Mouse (Mus musculus) retina, postnatal 1 day (tissue): ENCODE measurements around the gene Trmt2b.
A peak's percentile ranks its signal among the peaks of the same experiment; 100 is the strongest.
"Not testable (repeated sequence)": the region's sequence is repeated elsewhere in the genome, so short reads cannot be mapped to it uniquely, and the experiment has no call there.

ENCODE experiments used
- DNase-seq: peaks from one replicate; pipeline ENCODE4 v3.0.0-alpha.2; 2012

Trmt2b gene

DNA sequence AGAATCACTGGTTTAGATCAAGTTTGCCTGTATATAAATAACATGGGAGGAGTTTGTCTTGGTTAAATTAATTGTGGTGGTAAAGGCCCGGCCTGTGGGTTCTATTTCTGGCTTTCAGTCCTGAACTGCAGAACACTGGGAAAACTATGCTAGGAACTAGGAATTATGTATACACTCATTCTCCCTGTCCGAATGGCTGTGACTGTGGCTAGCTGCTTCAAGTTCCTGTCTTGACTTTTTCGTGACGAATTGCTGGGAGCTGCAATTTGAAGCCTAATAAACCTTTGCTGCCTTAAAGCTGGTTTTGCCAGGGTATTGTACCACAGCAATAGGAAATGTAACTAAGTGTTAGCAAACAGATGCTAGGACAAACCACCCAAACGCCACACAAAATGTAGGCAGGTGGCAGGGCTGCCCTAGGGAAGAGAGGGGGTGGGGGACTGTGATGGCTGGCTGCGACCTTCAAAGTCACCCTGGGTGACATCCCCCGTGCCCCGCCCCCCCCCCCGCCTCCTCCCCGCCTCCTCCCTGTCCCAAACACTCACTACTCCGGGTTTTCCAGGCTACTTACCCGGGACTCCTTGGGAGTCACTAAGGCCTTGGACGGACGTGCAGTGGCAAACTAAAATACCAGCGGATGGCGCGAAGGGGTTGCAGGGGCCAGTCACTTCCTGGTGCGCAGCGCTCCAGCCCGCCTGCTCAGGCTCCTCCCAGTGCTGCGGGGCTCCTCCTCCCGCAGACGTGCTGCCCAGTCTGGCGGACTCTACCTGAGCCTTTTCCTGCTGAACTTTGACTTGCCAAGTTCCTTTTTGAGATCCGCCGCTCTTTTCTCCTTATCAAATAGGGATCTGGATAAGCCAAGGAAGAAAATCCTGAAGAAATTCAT is at the start of gene Trmt2b:
Gene Trmt2b (minus strand): TSS at position 710 of the 886 bp plus-strand sequence.
- DNase-seq = peak; percentile 66

DNA sequence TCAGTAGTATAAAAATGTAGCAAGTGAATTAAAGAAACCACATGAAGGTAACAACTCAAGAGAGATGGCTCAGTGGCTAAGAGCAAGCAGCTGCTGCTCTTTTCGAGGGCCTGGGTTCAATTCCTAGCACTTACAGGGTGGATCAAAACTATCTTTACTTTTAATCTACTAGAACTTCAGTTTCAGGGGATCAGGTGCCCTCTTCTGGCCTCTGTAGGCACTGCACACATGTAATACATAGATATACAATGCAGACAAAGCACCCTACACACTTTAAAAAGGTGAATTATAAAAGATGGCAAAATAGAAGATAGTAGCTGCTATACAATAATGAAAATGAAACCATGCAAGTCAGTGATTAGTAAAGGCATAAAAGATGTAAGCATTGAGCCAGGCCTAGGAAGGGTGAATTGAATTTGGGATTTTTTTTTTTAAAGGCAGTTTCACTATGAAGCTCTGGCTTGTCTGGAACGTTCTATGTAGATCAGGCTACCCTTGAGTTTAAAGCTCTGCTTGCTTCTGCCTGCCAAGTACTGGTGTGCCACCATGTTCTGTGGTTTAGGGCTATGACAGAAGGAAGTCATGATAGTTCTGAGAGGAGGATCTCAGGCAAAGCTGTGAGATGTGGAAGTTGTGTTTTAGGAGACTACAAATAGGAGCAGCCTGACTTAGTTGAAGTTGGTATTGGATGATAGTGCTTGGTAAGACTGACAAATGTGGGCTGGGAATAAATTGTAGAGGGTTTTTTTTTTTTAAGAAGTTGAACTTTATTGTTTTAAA is 42.6 kb upstream of the Trmt2b start:
- DNase-seq = peak; percentile 28

DNA sequence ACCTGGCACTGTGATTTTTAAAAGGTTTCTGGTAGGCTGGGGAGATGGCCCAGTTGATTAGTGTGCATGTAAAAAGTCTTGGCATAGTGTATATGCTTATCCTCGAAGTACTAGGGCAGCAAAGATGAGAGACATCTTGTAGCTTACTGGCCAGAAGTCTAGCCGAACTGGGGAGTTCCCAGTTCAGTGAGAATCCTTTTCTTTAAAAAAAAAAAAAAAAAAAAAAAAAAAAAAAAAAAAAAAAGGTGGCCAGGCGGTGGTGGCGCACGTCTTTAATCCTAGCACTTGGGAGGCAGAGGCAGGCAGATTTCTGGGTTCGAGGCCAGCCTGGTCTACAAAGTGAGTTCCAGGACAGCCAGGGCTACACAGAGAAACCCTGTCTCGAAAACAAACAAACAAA is 34.4 kb upstream of the Trmt2b start:
- DNase-seq = not testable (repeated sequence)

DNA sequence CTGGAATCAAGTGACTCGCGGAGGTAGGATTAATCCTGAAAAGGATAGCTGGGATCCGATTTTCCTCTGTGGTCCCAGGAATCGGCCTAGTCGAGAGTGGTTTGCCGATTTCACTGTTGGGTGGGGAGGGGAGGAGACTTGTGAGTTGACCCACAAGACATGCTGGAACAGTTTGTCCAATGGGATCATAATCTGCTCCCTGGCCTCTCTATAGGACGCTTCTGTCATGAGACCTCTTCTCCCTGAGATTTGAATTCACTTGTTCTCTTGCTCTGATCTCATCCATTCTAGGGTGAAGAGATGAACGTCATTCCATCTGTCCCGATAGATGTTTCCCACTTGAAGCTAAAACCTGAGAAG is 31.5 kb upstream of the Trmt2b start:
- DNase-seq = peak; percentile 75

DNA sequence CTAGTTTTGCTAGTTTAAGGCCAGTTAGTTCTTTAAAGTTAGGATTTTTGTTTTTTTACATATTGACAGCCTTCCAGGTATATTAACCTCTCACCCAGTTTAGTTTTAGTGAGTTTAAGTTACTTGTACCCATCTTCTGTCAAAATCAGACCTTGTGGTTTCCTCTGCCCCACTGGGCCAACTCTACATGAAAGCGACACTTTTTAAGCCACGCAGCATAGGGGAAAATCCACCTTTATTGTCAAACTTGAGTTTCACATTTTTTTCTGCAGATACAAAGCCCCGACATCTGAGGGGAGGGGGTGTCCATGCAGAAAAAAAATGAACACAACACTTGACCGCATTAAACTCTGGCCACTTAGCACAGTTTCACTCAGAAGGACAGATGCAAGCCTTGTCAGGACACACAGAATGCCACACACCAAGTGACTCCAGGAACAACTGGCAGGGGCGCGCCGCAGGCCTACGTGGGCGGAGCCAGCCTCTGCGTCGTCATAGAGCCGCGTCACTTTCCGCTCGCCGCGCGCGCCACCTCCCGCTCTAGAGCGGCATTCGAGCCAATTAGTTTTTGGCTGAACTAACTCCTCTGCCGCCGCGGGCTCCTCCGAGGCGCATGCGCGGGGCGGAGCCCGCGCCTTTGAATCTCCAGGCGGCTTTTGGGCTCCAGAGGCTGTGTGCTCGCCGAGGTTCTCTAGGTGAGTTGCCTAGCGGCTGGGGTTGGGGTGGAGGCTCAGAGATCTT is 30.9 kb upstream of the Trmt2b start, which contains the start of gene Cenpi:
Gene Cenpi (plus strand): TSS at position 551 of the 741 bp plus-strand sequence.
- DNase-seq = peak; percentile 92

DNA sequence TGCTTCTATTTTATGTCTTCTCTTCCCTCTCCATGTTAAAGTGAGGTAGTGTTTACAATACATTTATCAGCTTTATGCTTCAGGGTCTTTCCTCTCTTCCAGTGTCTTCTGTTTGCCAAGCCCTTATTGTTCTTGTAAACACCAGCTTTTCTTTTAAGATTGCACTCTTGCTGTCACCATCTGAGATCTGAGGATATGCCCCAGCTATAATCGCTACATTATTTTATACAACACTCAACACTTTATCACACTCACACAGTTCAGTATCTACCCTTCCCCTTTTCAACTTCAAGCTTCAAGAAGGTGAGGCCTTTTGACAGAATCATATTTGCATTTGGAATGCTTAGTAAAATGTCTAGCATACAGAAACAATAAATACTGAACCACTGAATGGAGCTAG is 26.5 kb upstream of the Trmt2b start:
- no peak for DNase-seq

DNA sequence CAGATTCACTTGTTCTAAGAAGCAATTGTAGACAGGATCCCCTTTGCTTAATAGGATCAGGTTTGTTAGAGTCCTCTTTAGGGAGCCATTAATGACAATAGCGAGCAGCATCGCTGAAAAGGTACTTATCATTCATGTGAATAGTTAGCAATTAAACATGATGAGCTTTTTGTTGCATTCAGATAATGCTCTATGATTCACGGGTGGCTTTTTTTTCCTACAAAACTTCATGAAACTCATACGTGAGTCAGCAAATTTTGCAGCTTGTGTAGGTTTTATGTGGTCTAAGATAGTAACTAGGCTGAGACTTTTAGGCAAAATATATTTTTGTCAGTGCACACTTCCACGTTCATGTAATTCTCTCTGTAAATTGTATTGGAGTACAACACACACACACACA is 23.4 kb upstream of the Trmt2b start:
- peak; percentile 19 for DNase-seq

DNA sequence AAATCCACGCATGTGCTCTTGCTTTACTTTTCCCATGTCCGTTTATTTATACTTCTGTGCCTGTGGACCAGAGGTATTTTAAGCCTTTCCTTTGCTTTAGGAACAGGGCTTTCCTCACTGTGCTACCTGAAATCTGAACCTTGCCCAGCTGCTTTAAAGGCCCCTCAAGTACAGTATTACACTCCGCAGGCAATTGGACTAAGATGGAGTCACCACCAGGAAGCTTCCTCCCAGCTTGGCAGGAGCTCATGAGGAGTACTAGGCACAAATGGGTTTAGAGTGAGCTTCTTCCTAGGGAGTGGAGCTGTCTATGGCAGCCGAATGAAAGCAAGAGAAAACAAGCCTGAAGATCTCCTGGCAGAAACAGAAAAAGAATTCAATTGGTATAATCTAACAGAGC is 20.4 kb upstream of the Trmt2b start:
- DNase-seq = peak; percentile 4

DNA sequence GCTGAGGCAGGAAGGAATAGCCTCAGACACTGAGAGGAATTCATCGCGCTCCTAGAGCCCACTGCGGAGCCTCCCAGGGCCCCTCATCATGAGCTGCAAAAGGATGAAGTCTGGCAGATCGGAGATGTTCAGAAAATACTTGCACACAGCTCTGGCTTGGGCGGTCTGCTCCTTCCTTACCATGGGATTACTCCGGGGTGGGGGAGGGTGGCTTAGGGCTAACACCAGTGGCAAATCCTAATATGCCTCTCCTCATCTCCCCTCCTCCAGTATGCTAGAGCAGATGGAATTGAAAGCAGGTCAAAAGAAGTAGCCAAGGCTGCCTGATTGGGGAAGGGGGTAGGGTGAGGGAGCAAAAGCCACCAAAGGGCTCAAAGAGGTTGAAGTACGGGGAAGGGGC is 20.0 kb upstream of the Trmt2b start:
- DNase-seq = peak; percentile 68

DNA sequence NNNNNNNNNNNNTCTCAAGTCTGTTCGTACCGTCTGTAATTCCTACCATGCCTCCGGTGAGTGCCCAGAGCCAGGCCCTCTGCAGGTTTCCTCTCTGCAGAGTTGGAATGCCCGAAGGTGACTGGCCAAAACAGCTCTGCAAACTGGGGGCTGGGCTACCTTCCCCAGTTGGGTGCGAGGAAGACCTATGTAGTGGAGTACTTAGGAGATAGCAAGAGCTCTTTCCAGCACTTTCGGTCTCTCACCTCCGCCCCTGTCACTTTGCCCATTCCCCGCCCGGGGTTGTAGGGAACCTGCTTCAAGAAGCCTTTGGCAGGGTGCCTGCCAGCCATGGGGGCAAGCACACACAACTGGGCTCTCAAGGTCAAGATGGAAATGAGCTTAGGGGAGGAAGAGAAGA is 19.5 kb upstream of the Trmt2b start:
- peak; percentile 28 for DNase-seq

DNA sequence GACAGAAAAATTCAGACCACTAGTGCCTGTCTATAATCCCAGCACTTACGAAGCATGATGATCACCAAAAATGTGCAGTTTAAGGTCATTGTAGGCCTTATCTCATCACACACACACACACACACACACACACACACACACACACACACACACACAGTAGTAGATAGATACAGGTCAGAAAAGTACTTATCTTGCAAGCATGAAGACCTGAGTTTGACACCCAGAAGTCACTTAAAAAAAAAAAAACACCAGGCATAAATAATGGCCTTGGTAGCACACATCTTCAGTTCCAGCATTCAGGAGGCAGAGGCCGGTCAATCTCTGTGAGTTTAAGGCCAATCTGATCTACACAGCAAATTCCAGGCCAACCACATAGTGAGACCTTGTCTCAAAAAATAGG is 10.5 kb upstream of the Trmt2b start:
- DNase-seq = no peak

DNA sequence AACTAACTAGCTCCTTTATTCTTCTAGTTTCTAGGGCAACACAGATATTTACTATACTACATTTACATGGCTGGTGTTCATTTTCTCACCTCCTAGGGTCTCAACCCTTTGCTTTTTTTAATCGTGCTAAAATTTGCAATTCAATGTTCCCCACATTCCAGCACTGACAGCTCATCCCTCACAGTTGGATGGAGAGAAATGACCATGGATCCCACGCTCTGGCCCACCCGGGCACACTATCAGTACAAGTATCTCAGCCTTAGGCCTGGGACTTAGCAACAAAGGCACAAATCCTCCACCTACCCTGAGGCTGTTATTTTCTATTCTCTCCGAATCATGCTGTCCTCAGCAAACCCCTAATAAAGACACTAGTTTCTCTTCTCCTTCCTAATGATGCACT is 9.0 kb upstream of the Trmt2b start:
- DNase-seq = no peak

DNA sequence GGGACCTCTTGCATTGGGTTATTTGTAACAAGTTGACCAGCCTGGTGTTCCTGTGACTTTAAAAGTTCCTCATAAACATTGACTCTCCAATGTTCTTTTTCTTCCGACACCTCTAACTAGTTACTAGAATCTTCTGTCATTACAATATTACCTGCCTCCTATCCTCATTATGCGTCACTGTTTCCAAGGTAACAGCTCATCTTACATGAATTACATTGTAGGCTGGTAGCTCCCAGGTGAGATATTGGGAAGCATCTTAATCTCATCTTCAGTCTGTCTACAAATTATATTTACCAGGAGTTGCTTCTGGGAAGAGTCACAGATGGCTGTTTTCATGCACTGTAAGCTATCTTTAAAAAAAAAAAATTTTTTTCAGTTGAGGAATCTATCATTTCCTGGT is 8.3 kb upstream of the Trmt2b start:
- no peak for DNase-seq

DNA sequence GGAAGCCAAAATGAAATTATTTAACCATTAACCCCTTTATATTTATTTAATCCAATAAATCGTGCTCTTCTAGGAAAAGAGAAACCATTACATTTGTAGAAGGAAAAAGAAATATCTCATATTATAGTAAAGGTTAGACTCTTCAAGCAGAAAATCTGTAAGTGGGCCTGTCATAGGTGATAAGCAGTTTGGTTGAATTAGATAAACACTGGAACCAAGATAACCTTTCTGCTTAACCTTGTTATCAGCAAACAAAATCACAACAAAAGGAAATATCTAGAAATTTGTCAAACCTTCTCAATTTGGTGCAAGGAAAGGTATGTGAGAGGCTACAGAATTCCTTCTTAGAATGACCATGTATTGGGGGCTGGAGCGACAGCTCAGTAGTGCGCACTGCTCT is 3.7 kb upstream of the Trmt2b start:
- no peak for DNase-seq

DNA sequence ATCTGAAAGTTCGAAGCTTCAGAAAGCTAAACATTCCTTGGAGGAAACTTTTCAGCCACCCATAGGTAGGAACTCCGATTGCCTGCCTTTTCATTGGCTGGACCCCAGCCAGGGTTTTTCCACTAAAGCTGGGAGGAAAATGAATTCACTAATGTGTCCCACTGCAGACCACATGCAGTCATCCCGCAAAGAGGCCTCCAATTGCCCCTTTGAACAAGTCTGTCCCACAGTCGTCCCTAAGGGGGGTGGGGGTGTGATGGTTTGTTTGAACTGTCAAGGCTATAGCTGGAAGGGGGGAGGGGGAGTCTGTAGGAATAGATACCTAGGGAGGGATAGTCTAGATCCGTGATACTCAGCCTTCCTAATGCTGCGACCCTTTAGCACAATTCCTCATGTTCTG is 1.1 kb downstream of the Trmt2b start:
- peak; percentile 21 for DNase-seq

DNA sequence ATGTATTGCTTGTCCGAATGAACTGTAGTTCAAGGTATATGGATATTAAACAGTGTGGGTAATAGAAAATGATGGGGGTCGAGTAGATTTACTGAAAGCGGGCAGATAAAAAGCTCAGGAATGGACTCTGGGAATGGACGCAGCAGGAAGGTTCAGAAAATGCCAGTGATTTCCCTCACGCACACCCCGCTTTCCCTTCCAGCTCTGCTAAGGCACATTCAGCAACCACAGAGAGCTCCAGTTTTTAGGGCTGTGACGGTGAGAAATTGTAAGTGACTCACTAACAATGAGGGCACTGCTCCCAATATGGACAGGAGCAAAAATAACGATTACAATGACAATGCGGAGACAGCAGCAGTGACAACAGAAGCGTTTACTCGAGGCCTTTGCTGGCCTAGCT is 14.7 kb downstream of the Trmt2b start:
- DNase-seq = peak; percentile 12

DNA sequence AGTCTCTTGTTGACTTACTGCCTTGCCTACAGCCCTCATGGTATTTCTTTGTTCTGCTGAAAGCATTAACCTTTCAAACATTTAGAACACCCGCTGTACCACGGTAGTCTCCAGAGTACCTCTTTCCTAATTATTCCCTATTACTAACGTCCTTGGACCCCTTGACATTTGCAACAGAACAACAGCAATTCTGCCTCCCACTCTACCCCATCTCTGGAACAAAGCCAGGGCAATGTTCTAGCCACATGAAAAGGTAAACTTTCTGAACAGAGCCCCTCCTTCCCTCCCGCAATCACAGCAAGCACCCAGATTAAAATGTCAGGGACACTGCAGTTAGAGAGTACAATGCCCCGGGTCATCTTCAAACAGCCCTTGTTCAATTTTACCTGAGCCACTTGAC is 15.6 kb downstream of the Trmt2b start:
- DNase-seq = no peak

DNA sequence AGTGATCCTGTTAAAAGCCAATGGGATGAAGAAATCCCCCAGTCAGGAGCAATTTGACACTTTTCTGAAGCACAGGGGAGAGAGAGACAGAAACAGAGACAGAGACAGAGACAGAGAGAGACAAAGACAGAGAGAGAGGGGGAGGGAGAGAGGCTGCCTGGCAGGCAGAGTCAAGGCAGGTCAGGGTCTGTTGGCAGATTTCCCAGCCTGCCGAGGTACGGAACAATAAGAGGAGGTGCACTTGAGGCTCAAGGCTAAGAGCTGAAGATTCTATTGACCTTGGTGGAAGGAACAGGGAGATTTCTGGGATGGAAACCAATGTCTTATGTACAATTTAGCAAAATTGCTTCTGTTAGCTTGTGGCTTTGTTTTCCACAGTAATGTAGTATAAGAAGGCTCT is 28.6 kb downstream of the Trmt2b start:
- no peak for DNase-seq

DNA sequence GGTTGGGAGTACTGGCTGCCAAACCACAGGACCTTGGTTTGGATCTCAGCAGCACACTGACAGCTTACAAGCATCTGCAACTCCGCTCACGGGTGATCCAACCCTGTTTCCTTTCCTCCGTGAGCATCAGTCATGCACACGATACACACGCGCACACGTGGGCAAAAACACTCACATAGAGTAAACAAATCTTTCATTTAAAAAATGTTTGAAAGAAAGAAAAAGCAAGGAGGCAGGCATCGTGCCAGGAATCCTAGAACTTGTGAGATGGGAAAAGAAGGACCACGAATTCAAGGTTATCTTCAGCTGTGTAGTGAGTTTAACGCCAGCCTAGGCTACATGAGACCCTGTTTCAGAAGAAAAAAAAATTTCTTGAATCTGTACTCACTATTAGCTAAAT is 30.8 kb downstream of the Trmt2b start:
- no peak for DNase-seq

DNA sequence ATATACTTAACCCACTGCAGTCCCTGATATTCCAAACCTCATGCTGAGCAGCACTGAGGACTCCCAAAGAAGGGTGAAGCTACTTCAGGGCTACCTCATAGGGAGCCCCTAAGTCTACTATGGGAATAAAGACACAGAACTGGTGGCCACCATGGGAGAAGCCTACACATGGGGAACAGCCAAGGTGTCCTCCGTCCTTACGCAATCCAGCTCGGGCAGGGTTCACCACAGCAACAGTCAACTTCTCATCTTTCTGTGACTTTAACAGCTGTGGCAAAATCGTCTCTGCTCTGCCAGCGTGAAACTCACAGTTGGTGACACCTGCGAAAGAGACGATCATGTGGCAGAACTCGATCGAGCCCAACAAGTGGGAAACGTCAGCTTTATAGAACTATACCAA is 38.5 kb downstream of the Trmt2b start:
- DNase-seq = no peak

DNA sequence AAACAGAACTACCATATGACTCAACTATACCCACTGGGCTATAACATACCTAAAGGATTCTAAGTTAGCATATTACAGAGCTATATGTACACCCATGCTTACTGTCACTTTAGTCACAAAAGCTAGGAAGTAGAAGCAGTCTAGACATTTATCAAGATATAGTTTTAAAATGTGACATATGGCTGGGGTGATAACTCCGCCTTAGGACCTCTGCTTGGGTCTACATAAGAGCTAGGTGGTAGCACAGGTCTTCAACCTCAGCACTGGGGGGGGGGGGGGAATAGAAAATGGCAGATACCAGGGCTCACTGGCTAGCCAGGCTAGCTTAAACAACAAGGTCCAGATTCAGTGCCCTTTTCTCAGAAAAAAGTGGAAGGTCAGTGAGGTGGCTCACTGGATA is 43.7 kb downstream of the Trmt2b start:
- no peak for DNase-seq

DNA sequence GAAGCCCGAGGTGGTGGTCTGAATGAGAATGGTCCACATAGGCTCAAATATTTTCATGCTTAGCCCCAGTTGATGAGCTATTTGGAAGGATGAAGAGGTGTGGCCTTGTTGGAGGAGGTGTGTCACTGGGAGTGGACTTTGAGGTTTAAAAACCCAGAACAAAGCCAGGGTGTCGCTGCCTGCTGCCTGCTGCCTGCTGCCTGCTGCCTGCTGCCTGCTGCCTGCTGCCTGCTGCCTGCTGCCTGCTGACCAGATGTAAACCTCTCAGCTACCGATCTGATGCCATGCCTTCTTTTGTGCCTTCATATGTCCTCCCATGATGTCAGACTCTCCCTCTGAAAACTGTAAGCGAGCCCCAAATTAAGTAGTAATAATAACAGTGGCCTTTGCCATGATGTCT is 54.9 kb downstream of the Trmt2b start, which contains the start of gene Nox1:
Gene Nox1 (minus strand): TSS at position 101 of the 400 bp plus-strand sequence.
- DNase-seq = no peak

DNA sequence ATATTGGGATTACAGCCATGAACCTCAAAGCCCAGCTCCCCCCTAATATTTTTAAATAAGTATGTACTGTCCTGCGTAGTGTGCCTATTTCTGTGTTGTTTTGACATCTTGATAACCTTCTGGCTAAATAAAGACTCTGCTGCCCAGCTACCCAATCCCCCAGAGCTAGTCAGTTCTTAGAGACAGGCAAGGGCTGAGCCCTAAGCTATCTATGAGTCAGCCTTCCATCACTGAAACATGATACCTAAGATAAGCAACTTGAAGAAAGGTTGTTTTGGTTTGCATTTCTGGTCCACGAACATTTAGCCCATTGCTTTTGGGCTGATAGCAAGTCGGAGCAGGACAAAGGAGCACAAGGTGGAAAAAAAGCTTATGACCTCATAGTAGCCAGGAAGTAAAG is 56.2 kb downstream of the Trmt2b start:
- no peak for DNase-seq
